Mouse (Mus musculus): ENCODE data around the gene Lpar2. TPM values are rescaled to one million over a fixed set of nuclear protein-coding genes. Genes with fewer than 3 reads are reported as not detected.

Gene Lpar2
- polyA plus RNA-seq, 1 experiment = not detected

GRCm38 (mm10) chr8:69849899-69850298, 27.7 kb downstream of the Lpar2 start:
- TF ChIP-seq POLR2A (IDR thresholded peaks at IDR 0.05; ENCODE audit: insufficient read depth, low read depth, low read length) = no peak
- no peak for TF ChIP-seq CTCF (IDR thresholded peaks at IDR 0.05; ENCODE audit: insufficient read depth, low read depth, low read length)
- 49% methylated on average over 3 of the region's 3 CpGs for WGBS

DNA sequence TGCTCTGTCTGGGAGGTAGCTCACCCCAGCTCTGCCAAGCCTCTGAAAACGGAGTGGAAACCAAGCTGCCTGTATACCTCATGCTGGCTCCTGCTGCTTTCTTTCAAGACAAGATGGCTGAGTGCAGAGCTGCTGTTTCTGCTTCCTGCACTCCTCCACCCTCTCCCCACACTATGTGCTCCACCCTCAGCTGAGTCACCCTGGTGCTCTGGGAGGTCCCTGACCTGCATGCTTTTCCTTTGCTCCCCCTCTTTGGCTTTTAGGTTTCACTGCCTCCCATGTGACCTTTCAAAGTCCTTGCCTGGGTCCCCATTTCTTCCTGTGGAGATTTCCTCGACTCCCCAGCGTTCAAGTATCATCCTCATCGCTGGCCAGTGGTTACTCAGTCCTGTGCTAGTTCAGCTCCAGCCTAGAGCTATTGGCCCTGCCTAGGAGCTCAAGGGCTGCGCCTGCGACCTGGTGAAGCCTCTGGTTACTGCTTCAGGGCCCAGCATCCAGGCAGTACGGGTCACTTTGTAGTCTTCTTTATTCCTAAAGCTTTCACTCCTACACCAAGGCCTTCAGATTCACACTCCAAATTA, 28.8 kb downstream of the Lpar2 start:
- TF ChIP-seq CTCF (IDR thresholded peaks at IDR 0.05; ENCODE audit: insufficient read depth, low read depth, low read length) (no peak), POLR2A (IDR thresholded peaks at IDR 0.05; ENCODE audit: insufficient read depth, low read depth, low read length) (no peak)
- Histone ChIP-seq H3K4me1 (ENCODE audit: control insufficient read depth, insufficient read depth, low read length) (peaks cover 8% of the 10 kb centered on the region), H3K4me3 (ENCODE audit: insufficient read depth, low read depth, low read length) (no peak overlapping the region), H3K27ac (ENCODE audit: insufficient read depth, low read depth, low read length) (no peak overlapping the region)
- WGBS = 77% methylated on average over 7 of the region's 7 CpGs

More at GRCm38 (mm10) chr8:69849899-69850298, 27.7 kb downstream of the Lpar2 start:
- no peak overlapping the region for H3K27ac ChIP-seq (ENCODE audit: insufficient read depth, low read depth, low read length)
- H3K4me1 ChIP-seq (ENCODE audit: control insufficient read depth, insufficient read depth, low read length) = peaks cover 8% of the 10 kb centered on the region
- no peak overlapping the region for H3K4me3 ChIP-seq (ENCODE audit: insufficient read depth, low read depth, low read length)

GRCm38 (mm10) chr8:69853869-69854268, 31.6 kb downstream of the Lpar2 start:
- H3K4me1 ChIP-seq (ENCODE audit: control insufficient read depth, insufficient read depth, low read length) = peaks cover 8% of the 10 kb centered on the region
- H3K27ac ChIP-seq (ENCODE audit: insufficient read depth, low read depth, low read length) = no peak overlapping the region
- 94% methylated on average over 10 of the region's 10 CpGs for WGBS
- no peak overlapping the region for H3K4me3 ChIP-seq (ENCODE audit: insufficient read depth, low read depth, low read length)
- TF ChIP-seq CTCF (IDR thresholded peaks at IDR 0.05; ENCODE audit: insufficient read depth, low read depth, low read length) (no peak), POLR2A (IDR thresholded peaks at IDR 0.05; ENCODE audit: insufficient read depth, low read depth, low read length) (no peak)

DNA sequence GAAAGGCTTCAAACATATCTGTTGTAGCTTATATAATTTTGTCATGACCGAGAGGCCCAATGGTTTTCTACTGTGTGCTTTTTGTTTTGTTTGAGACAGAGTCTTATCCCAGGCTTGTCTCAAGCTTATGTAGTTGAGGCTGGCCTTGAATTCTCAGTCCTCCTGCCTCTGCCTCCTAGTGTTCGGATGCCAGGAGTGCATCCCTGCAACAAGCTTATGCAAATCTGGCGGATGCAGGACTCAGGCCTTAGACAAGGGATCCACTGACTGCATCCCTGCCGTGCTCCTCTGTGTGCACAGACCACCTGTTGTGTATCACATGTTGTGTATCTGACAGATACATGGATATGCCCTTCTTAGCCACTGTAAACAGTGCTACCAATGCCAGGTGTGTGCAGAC, 38.6 kb downstream of the Lpar2 start:
- H3K4me1 ChIP-seq (ENCODE audit: control insufficient read depth, insufficient read depth, low read length) = peaks cover 3% of the 10 kb centered on the region; the same call in 1 of the 2 replicates
- no peak overlapping the region for H3K4me3 ChIP-seq (ENCODE audit: insufficient read depth, low read depth, low read length)
- 69% methylated on average over 4 of the region's 4 CpGs for WGBS
- TF ChIP-seq CTCF (IDR thresholded peaks at IDR 0.05; ENCODE audit: insufficient read depth, low read depth, low read length) (no peak), POLR2A (IDR thresholded peaks at IDR 0.05; ENCODE audit: insufficient read depth, low read depth, low read length) (no peak)
- no peak overlapping the region for H3K27ac ChIP-seq (ENCODE audit: insufficient read depth, low read depth, low read length)

DNA sequence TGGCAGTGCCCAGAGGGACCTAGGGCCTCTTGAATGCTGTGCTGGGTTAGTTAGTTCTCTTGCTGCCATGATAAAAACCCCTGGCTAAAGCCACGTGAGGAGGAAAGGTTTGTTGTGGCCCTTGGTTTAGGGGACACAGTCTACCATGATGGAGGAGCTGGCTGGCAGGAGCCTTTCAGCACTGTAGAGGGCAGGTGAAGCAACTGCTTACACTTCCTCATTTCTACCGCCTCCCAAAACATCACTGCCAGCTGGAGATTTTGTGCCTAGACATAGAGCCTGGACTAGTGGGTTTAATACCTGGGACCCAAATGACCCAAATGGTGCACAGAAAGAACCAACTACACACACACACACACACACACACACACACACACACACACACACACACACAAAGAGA, 39.0 kb downstream of the Lpar2 start:
- TF ChIP-seq POLR2A (IDR thresholded peaks at IDR 0.05; ENCODE audit: insufficient read depth, low read depth, low read length) (no peak), CTCF (IDR thresholded peaks at IDR 0.05; ENCODE audit: insufficient read depth, low read depth, low read length) (no peak)
- no peak overlapping the region for H3K27ac ChIP-seq (ENCODE audit: insufficient read depth, low read depth, low read length)
- H3K4me3 ChIP-seq (ENCODE audit: insufficient read depth, low read depth, low read length) = no peak overlapping the region
- H3K4me1 ChIP-seq (ENCODE audit: control insufficient read depth, insufficient read depth, low read length) = peaks cover 3% of the 10 kb centered on the region; the same call in 1 of the 2 replicates
- 84% methylated on average over 2 of the region's 2 CpGs for WGBS

DNA sequence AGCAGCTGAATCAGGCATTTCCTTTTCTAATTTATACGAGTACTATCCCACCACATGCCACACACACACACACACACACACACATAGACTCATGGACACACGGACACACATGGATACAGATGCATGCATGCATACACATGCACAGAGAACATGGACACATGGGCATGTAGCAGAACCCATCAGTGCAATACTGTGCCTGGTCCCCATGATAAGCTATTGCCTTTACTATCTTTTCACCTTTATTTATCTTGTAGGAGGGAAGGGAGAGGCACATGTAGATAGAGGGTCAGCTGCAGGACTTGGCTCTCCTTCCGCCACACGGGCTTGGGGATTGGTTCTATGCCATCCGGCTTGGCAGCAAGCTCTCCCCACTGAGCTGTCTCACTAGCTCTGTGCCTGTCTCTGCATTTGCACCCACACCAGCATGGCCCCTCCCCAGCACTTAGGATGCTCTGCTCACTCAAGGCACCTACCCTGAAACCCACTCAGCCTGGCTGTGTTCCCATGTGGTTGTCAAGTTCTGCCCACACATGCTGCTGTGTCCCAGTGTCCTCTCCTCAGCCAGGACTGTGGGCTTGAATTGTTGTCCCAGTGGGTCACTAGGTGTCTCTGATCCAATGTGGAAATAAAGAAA, 41.3 kb downstream of the Lpar2 start:
- TF ChIP-seq CTCF (IDR thresholded peaks at IDR 0.05; ENCODE audit: insufficient read depth, low read depth, low read length) (no peak), POLR2A (IDR thresholded peaks at IDR 0.05; ENCODE audit: insufficient read depth, low read depth, low read length) (no peak)
- H3K27ac ChIP-seq (ENCODE audit: insufficient read depth, low read depth, low read length) = no peak overlapping the region
- H3K4me3 ChIP-seq (ENCODE audit: insufficient read depth, low read depth, low read length) = no peak overlapping the region
- 72% methylated on average over 5 of the region's 5 CpGs for WGBS
- peaks cover 3% of the 10 kb centered on the region; the same call in 1 of the 2 replicates for H3K4me1 ChIP-seq (ENCODE audit: control insufficient read depth, insufficient read depth, low read length)

GRCm38 (mm10) chr8:69864180-69864579, 42.0 kb downstream of the Lpar2 start:
- Histone ChIP-seq H3K4me3 (ENCODE audit: insufficient read depth, low read depth, low read length) (no peak overlapping the region), H3K4me1 (ENCODE audit: control insufficient read depth, insufficient read depth, low read length) (peaks cover 3% of the 10 kb centered on the region; the same call in 1 of the 2 replicates), H3K27ac (ENCODE audit: insufficient read depth, low read depth, low read length) (no peak overlapping the region)
- no peak for TF ChIP-seq CTCF (IDR thresholded peaks at IDR 0.05; ENCODE audit: insufficient read depth, low read depth, low read length)
- TF ChIP-seq POLR2A (IDR thresholded peaks at IDR 0.05; ENCODE audit: insufficient read depth, low read depth, low read length) = no peak
- WGBS = 75% methylated on average over 5 of the region's 5 CpGs

GRCm38 (mm10) chr8:69867696-69868326, 45.6 kb downstream of the Lpar2 start:
- no peak overlapping the region for H3K4me3 ChIP-seq (ENCODE audit: insufficient read depth, low read depth, low read length)
- no peak for TF ChIP-seq POLR2A (IDR thresholded peaks at IDR 0.05; ENCODE audit: insufficient read depth, low read depth, low read length)
- no peak for TF ChIP-seq CTCF (IDR thresholded peaks at IDR 0.05; ENCODE audit: insufficient read depth, low read depth, low read length)
- peaks cover 3% of the 10 kb centered on the region; the same call in 1 of the 2 replicates for H3K4me1 ChIP-seq (ENCODE audit: control insufficient read depth, insufficient read depth, low read length)
- H3K27ac ChIP-seq (ENCODE audit: insufficient read depth, low read depth, low read length) = no peak overlapping the region
- 84% methylated on average over 5 of the region's 5 CpGs for WGBS
